Mouse (Mus musculus): ENCODE data around the gene Mtmr12. TPM values are rescaled to one million over a fixed set of nuclear protein-coding genes. Genes with fewer than 3 reads are reported as not detected.

The Mtmr12 gene
- 26.5 TPM for polyA plus RNA-seq (2014; fragmentation: Illumina TruSeq; extraction: RNeasy Lipid Tissue Mini Kit (QIAGEN cat#74804); ENCODE audit: low read depth, low replicate concordance)

GRCm38 (mm10) chr15:12204319-12205159 lies at the start of gene Mtmr12:
Gene Mtmr12, plus strand, starts transcription at chr15:12205028.

GRCm38 (mm10) chr15:12321091-12321787 lies 116.4 kb downstream of the Mtmr12 start, which contains the start of gene Golph3:
Gene Golph3, plus strand, starts transcription at chr15:12321450.

DNA sequence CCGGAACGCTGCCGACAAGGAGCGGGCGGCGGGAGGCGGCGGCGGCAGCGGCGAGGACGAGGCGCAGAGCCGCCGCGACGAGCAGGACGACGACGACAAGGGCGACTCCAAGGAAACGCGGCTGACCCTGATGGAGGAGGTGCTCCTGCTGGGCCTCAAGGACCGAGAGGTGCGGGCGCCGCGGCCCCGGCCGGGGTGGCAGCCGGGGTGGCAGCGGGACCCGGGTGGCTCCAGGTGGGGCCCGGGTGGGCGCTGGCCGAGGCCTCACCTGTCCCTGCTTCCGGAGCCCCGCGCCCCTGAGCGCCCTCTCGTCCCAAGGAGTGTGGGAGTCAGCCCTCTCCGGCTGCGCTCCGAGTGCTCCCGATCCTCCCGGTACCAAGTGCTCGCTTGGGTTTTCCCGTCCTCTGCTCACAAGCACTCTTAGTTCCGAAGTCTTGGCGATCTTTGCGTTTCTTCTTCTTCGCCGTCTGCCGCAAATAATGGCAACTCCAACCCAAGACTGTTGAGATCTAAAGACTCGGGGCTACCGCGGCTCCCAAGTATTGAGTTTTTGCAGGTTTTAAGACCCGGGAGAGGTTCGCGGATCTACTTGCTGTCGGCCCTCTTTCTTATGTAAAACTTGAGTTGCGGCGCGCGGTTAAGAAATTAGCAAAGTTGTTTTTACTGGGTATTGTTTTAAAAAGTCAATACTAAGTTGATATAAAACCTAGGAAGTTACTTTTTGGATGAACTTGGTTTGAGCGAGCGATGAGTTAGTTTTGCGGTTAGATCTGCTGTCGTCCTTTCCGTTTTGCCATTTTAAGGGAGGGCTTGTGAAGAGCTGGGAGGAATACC lies 117.2 kb downstream of the Mtmr12 start, which contains the start of gene 1810049J17Rik:
Gene 1810049J17Rik (minus strand): TSS at position 112 of the 834 bp plus-strand sequence.

Other genes starting within 250 kb of the Mtmr12 start
- gene Sub1, start 208.0 kb upstream of the Mtmr12 start, polyA plus RNA-seq (2014; fragmentation: Illumina TruSeq; extraction: RNeasy Lipid Tissue Mini Kit (QIAGEN cat#74804); ENCODE audit: low read depth, low replicate concordance) = 468 TPM
- 207 TPM for gene Zfr, start 87.2 kb upstream of the Mtmr12 start, polyA plus RNA-seq (2014; fragmentation: Illumina TruSeq; extraction: RNeasy Lipid Tissue Mini Kit (QIAGEN cat#74804); ENCODE audit: low read depth, low replicate concordance)
- gene Golph3, start 116.4 kb downstream of the Mtmr12 start, polyA plus RNA-seq (2014; fragmentation: Illumina TruSeq; extraction: RNeasy Lipid Tissue Mini Kit (QIAGEN cat#74804); ENCODE audit: low read depth, low replicate concordance) = 115 TPM
- not detected for gene 1810049J17Rik, start 116.9 kb downstream of the Mtmr12 start, polyA plus RNA-seq (2014; fragmentation: Illumina TruSeq; extraction: RNeasy Lipid Tissue Mini Kit (QIAGEN cat#74804); ENCODE audit: low read depth, low replicate concordance)

Measured in testis, adult 10 weeks (tissue).